Mouse (Mus musculus) embryonic facial prominence, embryonic 15.5 days (tissue): ENCODE measurements around the gene Cyp24a1. TPM values are rescaled to one million over a fixed set of nuclear protein-coding genes. Genes with fewer than 3 reads are reported as not detected.

ENCODE experiments used
- ATAC-seq: fragments of 200-750 bp; cut with Nextera tagmentation; 2 replicates; pipeline ENCODE4 v1.8.0; 2017; ENCODE audit warnings: low read depth, moderate TSS enrichment; ENCODE audit not compliant: insufficient number of reproducible peaks, low FRiP score, low TSS enrichment
- H3K27ac ChIP-seq: fragments of 300-500 bp; sonication (generic); replicated peaks from 2 replicates; pipeline ENCODE4 v1.5.1; 2015; ENCODE audit warnings: mild to moderate bottlenecking, inconsistent platforms
- H3K27me3 ChIP-seq: fragments of 300-500 bp; sonication (generic); 2 replicates; pipeline ENCODE4 v1.6.1; 2015; ENCODE audit warnings: inconsistent platforms
- H3K36me3 ChIP-seq: fragments of 300-500 bp; sonication (generic); 2 replicates; pipeline ENCODE4 v1.6.1; 2015; ENCODE audit warnings: mild to moderate bottlenecking, inconsistent platforms
- H3K4me1 ChIP-seq: fragments of 300-500 bp; sonication (generic); 2 replicates; pipeline ENCODE4 v1.6.1; 2015; ENCODE audit warnings: inconsistent platforms
- H3K4me2 ChIP-seq: fragments of 300-500 bp; sonication (generic); replicated peaks from 2 replicates; pipeline ENCODE4 v1.6.1; 2015; ENCODE audit warnings: mild to moderate bottlenecking, inconsistent platforms
- H3K4me3 ChIP-seq: fragments of 300-500 bp; sonication (generic); replicated peaks from 2 replicates; pipeline ENCODE4 v1.5.1; 2015; ENCODE audit warnings: mild to moderate bottlenecking, inconsistent platforms
- H3K9ac ChIP-seq: fragments of 300-500 bp; sonication (generic); 2 replicates; pipeline ENCODE4 v1.6.1; 2015; ENCODE audit warnings: inconsistent platforms
- H3K9me3 ChIP-seq: fragments of 300-500 bp; sonication (generic); replicated peaks from 2 replicates; pipeline ENCODE4 v1.6.1; 2016; ENCODE audit warnings: inconsistent platforms
- WGBS: fragments of 180-500 bp; shearing (Covaris S2); methylation state at CpG from one replicate; pipeline ENCODE4 v1.1.7; 2015; 5-methylcytosine and 5-hydroxymethylcytosine counted together
- polyA plus RNA-seq: library from polyadenylated mRNA; unstranded; fragments of >200 nt; fragmentation: Nextera tagmentation; extraction: Ambion mirVana; gene quantifications from 2 replicates; pipeline ENCODE4 v1.2.1, GENCODE M21; 2015

Gene Cyp24a1
- 0.09 and 0.17 TPM in 2 replicates for polyA plus RNA-seq

DNA sequence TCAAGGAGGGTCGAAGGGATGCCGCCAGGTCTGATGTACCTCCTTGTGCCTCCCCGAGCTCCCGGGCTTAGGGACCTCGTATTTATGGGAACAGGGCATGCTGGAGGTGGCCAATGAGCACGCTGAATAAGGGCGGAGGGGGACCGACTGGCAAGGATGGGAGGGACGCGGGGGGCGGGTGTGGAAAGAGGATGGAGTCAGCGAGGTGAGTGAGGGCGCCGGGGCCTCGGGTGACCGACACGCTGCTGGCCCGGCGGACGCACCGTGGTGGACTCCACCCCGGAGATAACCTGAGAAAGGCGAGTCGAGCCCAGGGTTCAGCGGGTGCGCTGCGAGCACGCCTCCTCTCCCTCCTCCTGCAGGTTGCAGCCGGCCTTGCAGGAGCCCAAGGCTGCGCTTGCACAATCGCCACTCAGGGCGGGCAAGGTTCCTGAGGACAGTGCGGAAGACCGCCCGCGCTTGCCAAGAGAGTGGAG is at the start of gene Cyp24a1:
TSS of gene Cyp24a1 (minus strand) at position 55 of the 476 bp plus-strand sequence.
- no peak within 1 kb of the TSS for H3K9ac ChIP-seq
- under 1% methylated on average over 35 of the region's 36 CpGs for WGBS
- ATAC-seq = no peak; the same call in 1 of the 2 replicates
- H3K36me3 ChIP-seq = no peaks in the 10 kb centered on the region
- H3K9me3 ChIP-seq = no peaks in the 10 kb centered on the region
- H3K4me2 ChIP-seq = peak within 1 kb of the TSS; percentile 37
- H3K27me3 ChIP-seq = peaks cover 66% of the 10 kb centered on the region
- H3K27ac ChIP-seq = no peak within 1 kb of the TSS
- peaks cover 24% of the 10 kb centered on the region for H3K4me1 ChIP-seq
- peak within 1 kb of the TSS; percentile 14 for H3K4me3 ChIP-seq

DNA sequence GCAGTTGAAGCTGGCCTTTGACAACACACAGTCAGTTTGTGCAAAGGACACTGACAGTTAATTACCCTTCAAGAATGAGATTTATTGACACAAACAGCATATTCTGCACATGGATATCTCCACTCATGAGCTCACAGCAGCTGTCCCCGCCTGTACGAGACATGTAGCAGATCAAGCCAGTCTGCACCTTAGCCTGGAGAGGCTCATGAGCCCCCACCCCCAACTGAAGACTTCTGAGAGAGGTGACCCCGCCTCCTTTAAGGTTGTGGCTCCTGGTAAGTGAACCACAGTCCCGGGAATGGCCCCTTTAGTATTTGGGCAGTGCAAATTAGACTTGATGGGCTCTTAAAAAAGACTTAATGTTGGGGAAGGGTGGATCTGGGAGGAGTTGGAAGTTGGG is 48.8 kb upstream of the Cyp24a1 start:
- Histone ChIP-seq H3K9ac (no peak overlapping the region), H3K9me3 (no peaks in the 10 kb centered on the region), H3K4me1 (peaks cover 18% of the 10 kb centered on the region), H3K36me3 (no peaks in the 10 kb centered on the region), H3K4me2 (no peak overlapping the region), H3K27ac (no peak overlapping the region), H3K4me3 (no peak overlapping the region), H3K27me3 (no peaks in the 10 kb centered on the region)
- ATAC-seq = no peak
- WGBS = 55% methylated on average over 4 of the region's 4 CpGs

DNA sequence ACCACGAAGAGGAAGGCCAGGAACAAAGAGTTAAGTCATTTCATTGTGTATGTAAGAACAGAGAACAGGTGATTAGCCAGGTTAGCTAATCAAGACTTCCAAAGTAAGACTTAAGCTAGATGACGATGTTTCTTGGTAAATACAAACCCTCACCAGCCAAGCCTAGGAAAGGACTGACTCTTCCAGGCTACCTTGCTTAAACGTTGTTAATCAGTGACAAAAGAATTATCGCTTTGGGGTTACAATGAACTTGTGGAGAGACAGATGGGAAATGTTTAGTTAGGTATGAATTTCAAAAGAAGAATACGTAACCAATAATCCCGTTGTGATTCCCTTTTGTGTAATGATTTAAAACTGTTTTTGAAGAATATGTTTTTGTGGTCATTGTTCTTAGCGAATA is 48.0 kb upstream of the Cyp24a1 start:
- Histone ChIP-seq H3K27ac (no peak overlapping the region), H3K27me3 (no peaks in the 10 kb centered on the region), H3K4me2 (no peak overlapping the region), H3K9me3 (no peaks in the 10 kb centered on the region), H3K4me3 (no peak overlapping the region), H3K9ac (no peak overlapping the region), H3K4me1 (peaks cover 14% of the 10 kb centered on the region; the same call in 1 of the 2 replicates), H3K36me3 (no peaks in the 10 kb centered on the region)
- WGBS = 81% methylated on average over 7 of the region's 7 CpGs
- no peak for ATAC-seq

DNA sequence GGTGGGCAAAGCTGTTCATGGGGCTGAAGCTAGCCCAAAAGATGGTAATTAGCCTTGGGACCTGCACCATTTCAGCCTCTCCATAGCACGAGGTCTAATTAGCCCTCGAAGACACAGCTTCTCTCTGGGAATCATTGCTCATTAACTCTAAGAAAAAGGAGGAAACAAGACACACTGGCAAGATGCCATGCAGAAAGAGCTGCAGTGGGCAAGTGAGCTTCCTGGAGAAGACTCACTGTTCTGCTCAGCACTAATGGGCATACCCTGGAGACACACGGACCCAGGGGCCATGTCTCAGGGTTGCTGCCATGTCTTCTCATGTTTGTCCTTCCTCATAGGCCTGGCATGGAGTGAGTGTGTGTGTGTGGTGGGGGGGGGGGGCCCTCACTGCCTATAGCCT is 47.2 kb upstream of the Cyp24a1 start:
- H3K27me3 ChIP-seq = no peaks in the 10 kb centered on the region
- H3K4me3 ChIP-seq = no peak overlapping the region
- no peak overlapping the region for H3K9ac ChIP-seq
- H3K4me1 ChIP-seq = peaks cover 14% of the 10 kb centered on the region; the same call in 1 of the 2 replicates
- H3K4me2 ChIP-seq = no peak overlapping the region
- WGBS = 65% methylated on average over 3 of the region's 3 CpGs
- no peaks in the 10 kb centered on the region for H3K36me3 ChIP-seq
- no peak for ATAC-seq
- no peak overlapping the region for H3K27ac ChIP-seq
- H3K9me3 ChIP-seq = no peaks in the 10 kb centered on the region

DNA sequence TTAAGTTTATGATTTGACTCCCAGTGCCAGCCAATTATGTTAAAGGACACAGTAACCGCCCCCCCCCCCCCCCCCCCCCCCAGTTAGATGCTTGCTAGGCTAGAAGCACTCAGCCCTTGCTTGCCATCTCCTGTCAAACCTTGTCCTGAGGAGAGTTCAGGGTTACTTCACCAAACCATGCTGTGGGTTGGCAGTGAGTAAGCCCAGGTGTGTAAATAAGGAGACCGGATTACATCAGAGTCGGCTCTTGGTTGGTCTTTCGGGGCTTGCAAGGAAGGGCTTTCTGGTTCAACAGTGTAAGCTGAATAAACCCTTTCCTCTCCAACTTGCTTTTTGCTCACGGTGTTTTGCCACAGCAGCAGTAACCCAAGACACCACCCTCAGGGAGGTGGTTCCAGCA is 46.7 kb upstream of the Cyp24a1 start:
- Histone ChIP-seq H3K9ac (no peak overlapping the region), H3K27me3 (no peaks in the 10 kb centered on the region), H3K4me1 (peaks cover 14% of the 10 kb centered on the region; the same call in 1 of the 2 replicates), H3K4me2 (no peak overlapping the region), H3K27ac (no peak overlapping the region), H3K4me3 (no peak overlapping the region), H3K9me3 (no peaks in the 10 kb centered on the region), H3K36me3 (no peaks in the 10 kb centered on the region)
- ATAC-seq = 0 out of 2 replicates have a peak, but pooled peaks have one; percentile 27
- WGBS = 72% methylated on average over 5 of the region's 5 CpGs

DNA sequence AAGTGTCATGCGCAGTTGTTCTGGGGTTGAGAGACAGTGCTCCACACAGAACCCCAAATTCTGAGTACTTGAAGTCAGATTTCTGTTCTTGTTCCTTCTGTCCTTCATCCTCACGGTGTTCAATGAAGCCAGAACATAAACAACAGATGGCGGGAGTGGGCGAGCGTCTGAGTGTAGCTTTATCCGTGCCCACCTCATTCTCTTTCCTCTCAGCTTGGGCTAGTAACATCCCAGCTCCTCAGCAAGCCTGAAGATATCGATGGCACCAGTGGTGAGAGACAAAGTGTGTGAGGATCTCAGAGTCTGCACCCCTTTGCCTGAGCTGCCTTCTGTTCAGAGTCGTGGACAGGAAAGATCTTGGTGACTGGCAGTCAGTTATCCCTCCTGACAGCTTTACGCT is 42.3 kb upstream of the Cyp24a1 start:
- Histone ChIP-seq H3K27me3 (no peaks in the 10 kb centered on the region), H3K9ac (no peak overlapping the region), H3K4me3 (no peak overlapping the region), H3K36me3 (no peaks in the 10 kb centered on the region), H3K27ac (no peak overlapping the region), H3K4me1 (no peaks in the 10 kb centered on the region), H3K4me2 (no peak overlapping the region), H3K9me3 (no peaks in the 10 kb centered on the region)
- ATAC-seq = no peak
- 87% methylated on average over 9 of the region's 9 CpGs for WGBS

DNA sequence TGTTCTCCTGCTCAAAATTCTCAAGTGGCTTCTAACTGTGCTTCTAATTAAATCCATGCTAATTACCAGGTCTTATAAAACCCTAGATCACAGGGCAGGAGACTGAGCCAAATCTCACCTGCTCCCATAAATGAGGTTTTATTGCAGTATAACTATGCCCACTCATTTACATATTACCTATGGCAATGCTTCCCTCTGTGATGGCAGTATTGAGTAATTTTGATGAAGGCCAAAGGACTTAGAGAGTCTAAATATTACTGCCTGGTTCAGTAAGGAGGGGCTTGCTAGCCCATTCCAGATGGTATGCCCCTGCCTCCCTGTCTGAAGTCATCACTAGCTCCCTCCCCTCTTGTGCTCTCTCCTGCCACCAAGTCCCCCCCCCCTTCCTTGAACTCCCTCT is 38.9 kb upstream of the Cyp24a1 start:
- Histone ChIP-seq H3K27ac (no peak overlapping the region), H3K4me3 (no peak overlapping the region), H3K4me1 (no peaks in the 10 kb centered on the region), H3K36me3 (no peaks in the 10 kb centered on the region), H3K9me3 (no peaks in the 10 kb centered on the region), H3K9ac (no peak overlapping the region), H3K27me3 (no peaks in the 10 kb centered on the region), H3K4me2 (no peak overlapping the region)
- ATAC-seq = 0 out of 2 replicates have a peak, but pooled peaks have one; percentile 7

DNA sequence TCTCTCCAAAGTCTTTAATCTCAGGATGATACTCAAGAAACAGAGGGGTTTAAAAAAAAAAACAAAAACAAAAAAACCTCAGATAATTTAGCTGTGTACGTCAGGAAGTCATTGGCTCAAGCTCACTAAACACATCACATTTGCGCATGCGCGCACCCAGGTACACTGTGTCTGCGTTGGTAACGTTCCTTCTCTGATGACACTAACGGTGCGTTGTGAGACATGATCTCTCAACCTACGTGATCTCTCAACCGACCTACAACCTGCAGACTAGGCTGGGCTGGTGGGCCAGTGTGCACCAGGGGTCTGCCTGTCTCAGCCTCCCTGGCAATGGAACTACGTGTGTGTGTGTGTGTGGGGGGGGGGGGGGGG is 37.8 kb upstream of the Cyp24a1 start:
- no peak for ATAC-seq
- no peak overlapping the region for H3K27ac ChIP-seq
- H3K4me3 ChIP-seq = no peak overlapping the region
- 81% methylated on average over 11 of the region's 11 CpGs for WGBS
- H3K4me1 ChIP-seq = no peaks in the 10 kb centered on the region
- H3K9me3 ChIP-seq = no peaks in the 10 kb centered on the region
- H3K4me2 ChIP-seq = no peak overlapping the region
- no peaks in the 10 kb centered on the region for H3K27me3 ChIP-seq
- no peak overlapping the region for H3K9ac ChIP-seq
- H3K36me3 ChIP-seq = no peaks in the 10 kb centered on the region

DNA sequence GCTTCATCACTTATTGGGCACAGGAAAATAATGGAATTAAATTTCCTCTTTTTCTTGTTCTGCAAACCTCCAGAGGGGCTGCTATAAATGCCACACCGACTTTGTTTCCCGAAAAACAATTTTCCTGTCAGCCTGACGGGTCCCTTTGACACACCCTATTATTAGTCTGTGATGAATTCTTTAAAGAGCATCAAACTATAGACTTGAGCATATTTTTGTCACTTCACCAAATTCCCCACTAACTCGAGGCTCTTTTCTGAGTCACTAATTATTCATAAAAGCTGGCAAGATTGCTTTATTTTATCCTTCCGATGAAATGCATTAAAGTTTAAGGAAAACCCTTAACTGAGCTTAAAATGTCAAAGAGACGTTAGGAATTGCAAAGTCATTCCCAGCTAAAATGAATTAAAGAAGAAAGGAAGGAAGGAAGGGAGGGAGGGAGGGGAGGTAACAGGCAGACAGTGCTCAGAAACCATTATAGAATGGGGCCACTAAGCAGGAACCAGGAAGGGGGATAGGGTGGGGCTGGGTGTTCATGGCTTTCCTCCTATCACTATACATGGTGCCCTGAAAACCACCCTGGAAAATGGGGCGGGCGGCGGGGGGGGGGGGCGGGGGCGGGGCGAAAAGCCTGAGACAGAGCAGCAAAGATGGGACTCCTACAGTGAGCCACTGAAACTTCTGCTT is 37.3 kb upstream of the Cyp24a1 start:
- H3K36me3 ChIP-seq = no peaks in the 10 kb centered on the region
- no peak overlapping the region for H3K4me2 ChIP-seq
- H3K27me3 ChIP-seq = no peaks in the 10 kb centered on the region
- no peak overlapping the region for H3K27ac ChIP-seq
- no peak overlapping the region for H3K9ac ChIP-seq
- no peak overlapping the region for H3K4me3 ChIP-seq
- H3K4me1 ChIP-seq = no peaks in the 10 kb centered on the region
- no peaks in the 10 kb centered on the region for H3K9me3 ChIP-seq
- WGBS = 42% methylated on average over 12 of the region's 12 CpGs
- no peak for ATAC-seq

DNA sequence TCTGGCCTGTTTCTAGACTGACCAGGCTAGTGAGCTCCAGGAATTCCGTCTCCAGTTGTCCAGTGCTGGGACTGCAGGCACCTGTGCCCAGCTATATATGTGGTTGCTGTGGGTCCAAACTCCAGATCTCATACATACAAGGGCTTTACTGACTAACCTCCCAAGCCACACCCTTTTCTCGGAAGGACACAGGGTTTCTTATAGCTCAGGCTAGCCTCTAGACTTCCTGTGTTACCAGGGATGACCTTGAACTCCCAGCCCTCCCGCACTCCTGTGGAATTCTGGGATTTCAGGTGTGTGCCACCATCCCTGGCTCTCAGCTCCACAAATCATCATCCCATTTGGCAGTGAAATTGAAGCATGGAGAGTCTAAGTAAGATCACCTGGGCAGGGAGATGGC is 33.3 kb upstream of the Cyp24a1 start:
- no peak for ATAC-seq
- no peak overlapping the region for H3K4me3 ChIP-seq
- H3K27ac ChIP-seq = no peak overlapping the region
- WGBS = 91% methylated on average over 3 of the region's 3 CpGs
- no peak overlapping the region for H3K9ac ChIP-seq
- no peaks in the 10 kb centered on the region for H3K36me3 ChIP-seq
- no peaks in the 10 kb centered on the region for H3K4me1 ChIP-seq
- no peak overlapping the region for H3K4me2 ChIP-seq
- H3K9me3 ChIP-seq = no peaks in the 10 kb centered on the region
- H3K27me3 ChIP-seq = no peaks in the 10 kb centered on the region

DNA sequence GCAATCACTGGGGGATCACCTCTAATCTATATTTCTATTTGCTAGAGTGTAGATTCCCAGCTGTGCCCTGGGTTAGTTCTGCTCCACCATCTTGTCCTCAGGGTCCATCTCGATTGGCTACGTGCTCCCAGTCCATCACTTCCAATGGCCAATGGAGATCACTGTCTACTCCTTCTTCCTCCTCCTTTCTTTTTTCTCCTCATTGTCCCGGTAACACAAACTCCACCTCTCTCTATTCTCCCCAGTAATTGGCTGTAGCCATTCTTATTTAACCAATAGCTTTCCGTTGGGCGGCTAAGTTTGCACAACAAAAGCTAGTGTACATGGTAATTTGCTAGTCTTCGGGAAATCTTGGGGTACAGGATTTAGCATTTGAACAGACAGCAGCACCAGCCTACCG is 32.8 kb upstream of the Cyp24a1 start:
- no peaks in the 10 kb centered on the region for H3K9me3 ChIP-seq
- no peak overlapping the region for H3K9ac ChIP-seq
- H3K4me1 ChIP-seq = no peaks in the 10 kb centered on the region
- no peaks in the 10 kb centered on the region for H3K27me3 ChIP-seq
- H3K36me3 ChIP-seq = no peaks in the 10 kb centered on the region
- no peak overlapping the region for H3K4me2 ChIP-seq
- no peak overlapping the region for H3K27ac ChIP-seq
- no peak overlapping the region for H3K4me3 ChIP-seq
- ATAC-seq = no peak
- WGBS = 90% methylated on average over 7 of the region's 7 CpGs

DNA sequence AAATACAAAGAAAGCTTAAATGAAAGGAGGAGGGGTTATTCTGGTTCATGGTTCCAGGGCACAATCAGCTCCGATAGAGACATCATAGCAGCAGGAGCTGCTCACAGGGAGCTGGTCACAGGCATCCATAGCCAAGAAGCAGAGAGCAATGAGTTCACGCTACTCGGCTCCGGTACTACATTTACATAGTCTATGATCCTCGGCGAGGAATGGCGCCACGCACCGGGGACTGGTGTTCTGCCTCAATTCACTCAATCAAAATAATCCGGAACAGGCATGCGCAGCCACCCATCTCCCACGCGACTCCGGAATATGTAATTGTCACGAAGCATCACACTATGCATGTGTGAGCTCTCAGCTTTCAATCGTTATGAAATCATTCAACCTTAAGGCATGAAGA is 31.1 kb upstream of the Cyp24a1 start:
- no peak overlapping the region for H3K9ac ChIP-seq
- H3K4me3 ChIP-seq = no peak overlapping the region
- H3K4me2 ChIP-seq = no peak overlapping the region
- H3K27me3 ChIP-seq = no peaks in the 10 kb centered on the region
- H3K36me3 ChIP-seq = no peaks in the 10 kb centered on the region
- H3K27ac ChIP-seq = no peak overlapping the region
- ATAC-seq = no peak
- no peaks in the 10 kb centered on the region for H3K9me3 ChIP-seq
- 91% methylated on average over 16 of the region's 16 CpGs for WGBS
- no peaks in the 10 kb centered on the region for H3K4me1 ChIP-seq
